Comparison of ENCODE assay signal across 8 mouse cellular contexts in the genomic region with DNA sequence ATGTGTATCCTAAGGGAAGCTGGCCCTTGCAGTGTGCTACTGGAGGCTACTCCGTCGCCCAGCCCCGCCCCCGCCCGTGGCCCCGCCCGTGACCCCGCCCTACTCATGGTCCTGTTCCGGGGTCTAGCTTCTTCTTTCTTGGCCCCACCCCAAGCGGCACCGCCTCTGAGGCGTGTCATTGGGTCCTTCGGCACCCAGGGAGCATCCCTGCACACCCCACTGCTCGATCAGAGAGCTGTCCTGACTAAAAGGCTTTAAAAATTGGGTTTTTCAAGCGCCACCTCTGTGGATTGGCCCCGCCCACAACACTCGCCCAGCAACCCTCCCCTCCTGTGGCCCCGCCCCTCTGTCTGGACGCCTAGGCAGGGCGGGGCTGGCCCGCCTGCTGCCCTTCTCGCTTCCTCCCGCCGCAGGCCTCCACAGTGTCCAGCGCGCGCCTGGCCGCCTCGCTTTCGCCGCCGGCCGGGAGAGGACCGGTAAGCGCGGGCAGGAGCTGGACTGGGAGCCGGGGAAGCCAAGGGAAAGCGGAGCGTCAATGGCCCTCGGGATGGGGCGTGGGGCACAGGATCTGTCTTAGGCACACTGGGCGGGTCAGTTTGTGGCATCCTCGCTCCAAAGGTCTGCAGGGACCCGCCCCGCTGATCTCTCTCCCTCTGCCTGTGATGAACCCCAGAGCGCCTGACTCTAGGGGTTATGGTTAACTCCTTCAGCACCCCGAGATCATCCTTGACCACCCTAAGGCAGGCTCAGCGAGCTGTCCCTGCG. TPM values are rescaled to one million over a fixed set of nuclear protein-coding genes. Genes with fewer than 3 reads are reported as not detected.
DNase-seq lines count a peak whose midpoint lies in the region; ATAC-seq lines count a peak whose summit lies in the region.

A gene (plus strand): TSS at position 193 of the 765 bp plus-strand sequence.

- peak; percentile 92 for ATAC-seq in hindbrain, embryonic 13.5 days (ENCODE audit: low FRiP score)

- WGBS in hindbrain, embryonic 13.5 days: 2% methylated on average over 49 of the region's 49 CpGs

- peaks cover 23% of the 10 kb centered on the region; the same call in 1 of the 2 replicates for H3K27me3 ChIP-seq in hindbrain, embryonic 13.5 days

- H3K4me1 ChIP-seq in hindbrain, embryonic 13.5 days (replicated peaks): peaks cover 11% of the 10 kb centered on the region

- peak within 1 kb of the TSS; percentile 81 for H3K9ac ChIP-seq in hindbrain, embryonic 13.5 days

- peak within 1 kb of the TSS; percentile 65 for H3K4me3 ChIP-seq in hindbrain, embryonic 13.5 days

- no peaks in the 10 kb centered on the region for H3K9me3 ChIP-seq in hindbrain, embryonic 13.5 days

- DNase-seq in NIH3T3 (ENCODE audit: low read depth): peak; percentile 98
- peak; percentile 92 to 95 for DNase-seq in cerebellum, postnatal 10 days
- DNase-seq in frontal cortex, postnatal 14 days (ENCODE audit: low spot score in 2 of 2): peak; percentile 71 to 81
- peak; percentile 83 to 85 for DNase-seq in layer of hippocampus, postnatal 36 days
- peak; percentile 96 for DNase-seq in lung, postnatal 36 days
- DNase-seq in retina, postnatal 1 day: peak; percentile 94
- DNase-seq in urinary bladder, adult 18-20 months (ENCODE audit: low spot score in 2 of 2): peak; percentile 85 to 92

- H3K36me3 ChIP-seq in hindbrain, embryonic 13.5 days: no peaks in the 10 kb centered on the region

- H3K27ac ChIP-seq in hindbrain, embryonic 13.5 days: peak within 1 kb of the TSS; percentile 66

- peak within 1 kb of the TSS; percentile 87 for H3K4me2 ChIP-seq in hindbrain, embryonic 13.5 days

RNA-seq across cellular contexts. Expression of the gene that starts here (rescaled TPM):
- 5.1 and 5.5 TPM in 2 replicates for polyA plus RNA-seq in hindbrain, embryonic 13.5 days (2015; fragmentation: Nextera tagmentation; extraction: Ambion mirVana)
- total RNA-seq in layer of hippocampus, postnatal 36 days (2021): 1 to 10 TPM; 3.3 to 4.1 TPM

Comparison
In these comparisons a context has a peak if more than half of its experiments do, and no peak if none do; other contexts are left out.
1. Peak in every context shown above with its lines: DNase-seq, ATAC-seq, H3K4me3 ChIP-seq and H3K27ac ChIP-seq.